Mouse (Mus musculus) embryo, embryonic 10 days (tissue): ENCODE results near the gene Gdpgp1.
A peak's percentile ranks its signal among the peaks of the same experiment; 100 is the strongest.

Experiments
- DNase-seq: peaks from one replicate; pipeline ENCODE4 v3.0.0-alpha.2; 2015; ENCODE audit warnings: low spot score

Gdpgp1 gene

GRCm38 (mm10) chr7:80199851-80200587 is 32.6 kb upstream of the Gdpgp1 start:
- no peak for DNase-seq

GRCm38 (mm10) chr7:80200588-80200945 is 32.1 kb upstream of the Gdpgp1 start:
- no peak for DNase-seq

- DNase-seq: no peak
Observed at GRCm38 (mm10) chr7:80200963-80201539, 31.6 kb upstream of the Gdpgp1 start.

DNA sequence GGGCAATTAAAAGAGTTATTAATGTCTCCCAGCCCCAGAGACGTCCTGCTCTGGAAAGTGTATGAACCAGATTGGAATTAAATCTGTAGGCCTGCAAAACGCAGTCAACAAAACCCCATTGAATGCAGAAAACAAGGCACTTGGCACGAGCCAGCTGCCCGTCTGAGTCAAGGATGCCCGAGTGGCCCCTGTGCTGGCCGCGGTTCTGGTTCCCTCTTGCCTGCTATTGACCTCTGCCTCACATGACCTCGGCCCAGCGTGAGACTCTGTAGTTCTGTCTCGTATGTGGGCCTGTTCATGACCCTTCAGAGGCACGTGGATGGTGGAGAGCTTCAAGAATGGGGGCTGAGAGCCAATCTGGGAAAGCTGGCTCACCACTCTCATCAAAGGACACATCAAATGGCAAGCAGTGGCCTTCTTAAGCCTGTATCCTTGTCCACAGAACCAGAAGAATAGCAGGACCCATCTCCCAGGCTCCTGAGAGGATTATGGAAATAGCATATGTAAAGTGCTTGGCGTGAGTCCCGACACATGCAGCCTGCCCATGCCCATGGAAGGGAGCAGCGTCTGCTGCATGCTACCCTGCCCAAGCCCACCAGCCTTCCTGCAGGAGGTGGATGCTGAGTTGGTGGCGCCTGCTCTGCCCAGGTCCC is 30.7 kb upstream of the Gdpgp1 start:
- no peak for DNase-seq

- no peak for DNase-seq
Observed at GRCm38 (mm10) chr7:80202961-80203360, 29.7 kb upstream of the Gdpgp1 start.

GRCm38 (mm10) chr7:80203638-80204096 is 29.0 kb upstream of the Gdpgp1 start:
- DNase-seq: no peak

DNA sequence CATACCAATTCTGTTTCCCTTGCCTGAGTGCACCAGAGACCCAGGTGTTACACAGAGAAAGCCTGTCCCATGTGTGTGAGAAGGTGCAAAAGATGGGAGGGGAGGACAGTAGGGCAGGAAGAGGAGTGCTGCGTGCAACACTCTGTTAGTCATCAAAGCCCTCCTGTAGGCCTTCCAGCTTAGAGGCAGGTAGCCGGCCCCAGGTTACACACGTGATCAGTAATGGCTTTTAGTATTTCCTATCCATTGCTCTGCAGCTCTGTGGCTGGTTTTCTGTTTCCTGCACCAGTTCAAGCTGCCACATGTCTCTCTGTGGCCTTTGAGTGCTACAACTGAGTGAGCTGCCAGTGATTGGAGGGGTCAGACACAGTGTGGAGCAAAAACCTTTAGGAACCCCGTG is 28.3 kb upstream of the Gdpgp1 start:
- no peak for DNase-seq

GRCm38 (mm10) chr7:80204961-80205360 is 27.7 kb upstream of the Gdpgp1 start:
- DNase-seq: no peak

DNA sequence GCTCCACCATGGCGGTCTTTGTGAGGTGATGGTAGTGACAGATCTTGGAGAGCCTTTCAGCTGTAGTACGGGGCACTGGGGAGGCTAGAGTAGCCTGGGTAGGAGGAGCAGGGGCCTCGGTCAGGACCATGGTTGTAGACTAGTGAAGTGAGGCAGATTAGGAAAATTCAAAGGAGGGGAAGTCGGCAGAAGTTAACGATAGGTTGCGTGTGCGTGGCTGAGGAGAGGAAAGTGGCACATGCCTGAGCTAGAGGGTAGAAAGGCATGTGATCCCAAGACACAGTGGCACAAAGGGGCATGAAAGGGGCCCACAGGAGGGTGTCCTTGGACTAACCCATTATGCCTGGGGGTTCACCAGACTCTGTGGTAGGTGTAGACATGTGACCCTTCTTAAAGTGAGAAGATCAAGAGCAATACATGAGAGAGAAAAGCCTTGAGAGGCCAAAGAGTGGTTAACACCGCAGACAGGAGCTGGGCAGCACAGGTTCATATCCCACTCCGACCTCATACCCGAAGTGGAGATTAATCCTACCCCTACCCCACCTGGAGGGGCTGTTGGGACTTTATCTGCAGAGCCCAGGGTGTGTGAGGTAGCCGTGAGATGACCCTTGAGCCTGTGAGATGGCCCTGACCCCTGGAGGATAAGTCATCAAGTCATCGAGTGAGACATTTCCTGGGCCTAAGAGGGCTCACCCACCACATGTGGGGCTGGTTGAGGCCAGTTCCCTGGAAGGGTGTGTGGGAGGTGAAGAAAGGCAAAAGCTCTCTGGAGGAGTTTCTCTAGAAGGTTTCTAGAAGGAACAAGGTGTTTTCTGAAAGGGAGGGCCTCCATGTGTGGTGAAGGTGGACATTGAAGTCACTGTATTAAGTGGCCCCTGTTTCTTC is 26.7 kb upstream of the Gdpgp1 start:
- DNase-seq: no peak

DNA sequence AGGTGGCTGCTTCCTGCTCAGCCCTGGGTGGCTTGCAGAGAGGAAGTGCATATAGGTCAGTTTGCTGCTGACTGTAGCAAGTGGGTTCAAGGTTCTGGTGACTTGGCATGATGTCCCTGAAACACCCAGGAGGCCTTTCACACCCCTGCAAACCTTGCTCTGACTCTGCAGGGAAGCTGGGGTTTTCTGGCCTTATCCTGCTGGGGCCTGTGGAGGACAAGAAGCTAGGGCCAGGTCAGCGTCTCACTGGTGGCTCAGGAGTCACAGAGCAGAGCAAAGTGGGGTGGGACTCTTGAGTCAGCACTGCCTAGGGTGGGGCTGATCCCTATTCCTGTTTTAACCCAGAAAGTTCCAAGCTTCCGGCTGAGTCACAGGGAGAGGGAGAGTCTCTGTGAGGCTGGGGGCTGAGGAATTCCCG is 25.3 kb upstream of the Gdpgp1 start:
- no peak for DNase-seq

DNA sequence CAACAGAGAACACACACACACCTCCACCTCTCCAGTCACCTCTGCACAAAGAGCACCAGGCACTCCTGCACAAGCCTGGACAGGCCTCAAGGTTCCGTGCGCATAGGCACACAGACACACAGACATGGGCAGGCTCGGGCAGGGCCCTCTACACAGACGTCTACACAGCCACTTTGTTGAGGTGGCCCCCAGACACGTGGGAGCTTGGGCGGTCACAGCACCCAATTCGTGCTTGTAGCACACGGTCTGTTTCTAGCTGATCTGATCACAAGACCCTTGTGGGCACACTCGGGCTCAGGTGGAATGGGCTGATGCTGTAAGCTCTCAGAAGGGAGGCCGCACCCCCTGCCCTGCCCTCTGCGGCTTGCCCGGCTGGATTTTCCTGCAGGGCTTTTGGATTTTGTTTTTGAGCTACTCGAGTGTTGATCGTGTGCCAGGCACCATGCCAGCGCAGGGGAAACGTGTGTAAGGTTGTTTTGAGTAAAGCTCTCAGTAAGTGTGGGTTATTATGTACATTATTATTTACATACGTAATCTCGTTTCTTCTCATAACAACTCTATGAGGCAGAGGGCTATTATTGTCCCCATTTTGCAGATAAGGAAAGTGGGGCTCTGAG is 24.5 kb upstream of the Gdpgp1 start:
- no peak for DNase-seq

DNA sequence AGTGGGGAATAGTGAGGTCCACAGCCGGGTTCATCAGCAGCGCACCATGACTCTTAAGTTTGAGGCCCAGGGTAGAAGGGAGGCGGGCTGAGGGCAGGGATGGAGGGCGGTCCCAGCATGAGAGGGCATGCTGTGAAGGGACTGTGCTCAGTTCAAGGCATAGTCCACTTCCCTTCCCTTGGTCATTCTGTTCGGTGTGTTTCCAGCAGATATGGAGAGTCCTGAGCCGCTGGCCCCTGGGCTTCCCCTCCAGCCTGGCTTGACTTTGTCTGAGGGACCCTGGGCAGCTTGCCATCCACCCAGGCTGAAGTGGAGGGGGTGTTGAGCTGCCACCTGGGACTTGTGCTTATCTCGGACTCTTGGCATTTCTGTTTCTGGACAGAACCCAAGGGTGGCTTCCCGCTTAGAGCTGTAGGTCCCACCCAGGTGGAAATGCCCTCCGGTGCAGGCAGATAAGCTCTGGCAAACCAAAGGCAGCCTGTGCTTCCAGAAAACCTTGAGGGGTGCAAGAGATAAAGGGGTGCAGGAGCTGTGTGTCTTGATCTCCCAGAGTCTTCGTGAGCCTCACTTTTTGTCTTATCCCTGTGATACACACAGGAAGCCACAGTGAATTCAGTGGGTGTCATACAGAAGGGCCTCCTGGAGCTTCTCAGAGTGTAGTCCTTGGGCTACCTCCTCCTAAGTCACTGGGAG is 23.8 kb upstream of the Gdpgp1 start:
- no peak for DNase-seq

DNA sequence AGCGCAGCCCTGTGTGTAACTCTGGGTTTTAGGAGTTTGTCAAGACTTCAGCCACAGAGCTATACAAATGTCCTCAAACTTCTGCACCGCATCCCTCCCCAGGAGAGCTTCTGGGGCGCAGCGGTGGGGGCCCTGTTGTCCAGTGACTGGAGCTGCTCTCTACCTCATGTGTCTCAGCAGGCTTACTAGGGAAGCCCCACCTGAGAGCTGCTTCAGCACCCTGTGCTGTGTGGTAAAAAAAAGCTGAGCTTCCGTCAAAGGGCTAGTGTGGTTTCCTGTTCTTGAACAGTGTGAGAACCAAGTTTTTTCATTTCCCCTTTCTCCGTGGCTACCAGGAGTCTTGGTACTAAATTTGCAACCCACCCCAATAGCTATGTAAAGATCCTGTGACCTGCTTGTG is 23.0 kb upstream of the Gdpgp1 start:
- no peak for DNase-seq

- DNase-seq: no peak
Observed at GRCm38 (mm10) chr7:80210982-80211381, 21.7 kb upstream of the Gdpgp1 start.

DNA sequence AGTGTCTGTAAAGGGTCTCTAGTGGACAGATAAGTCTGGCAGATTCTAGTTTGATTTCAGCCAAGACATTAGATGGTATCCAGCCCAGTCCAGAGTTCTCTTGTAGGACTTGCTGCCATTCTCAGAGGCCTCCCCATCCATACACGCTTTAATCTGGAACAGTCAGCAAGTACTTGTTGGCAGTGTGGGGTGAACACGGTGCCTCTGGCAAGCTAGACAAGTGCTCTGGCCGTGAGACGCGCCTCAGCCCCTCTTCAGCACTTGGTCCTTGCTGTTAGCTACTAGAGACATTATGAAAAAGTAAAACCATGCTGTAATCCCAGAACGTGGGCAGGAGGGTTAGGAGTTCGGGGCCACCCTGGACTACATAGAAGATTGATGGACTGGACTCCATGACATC is 19.1 kb upstream of the Gdpgp1 start:
- DNase-seq: no peak

GRCm38 (mm10) chr7:80214459-80214858 is 18.2 kb upstream of the Gdpgp1 start:
- DNase-seq: no peak

GRCm38 (mm10) chr7:80215398-80215797 is 17.3 kb upstream of the Gdpgp1 start:
- peak; percentile 85 for DNase-seq

- DNase-seq: no peak
Observed at GRCm38 (mm10) chr7:80216566-80216965, 16.1 kb upstream of the Gdpgp1 start.

GRCm38 (mm10) chr7:80218666-80219065 is 14.0 kb upstream of the Gdpgp1 start:
- DNase-seq: no peak

GRCm38 (mm10) chr7:80220237-80220797 is 12.3 kb upstream of the Gdpgp1 start:
- no peak for DNase-seq

DNA sequence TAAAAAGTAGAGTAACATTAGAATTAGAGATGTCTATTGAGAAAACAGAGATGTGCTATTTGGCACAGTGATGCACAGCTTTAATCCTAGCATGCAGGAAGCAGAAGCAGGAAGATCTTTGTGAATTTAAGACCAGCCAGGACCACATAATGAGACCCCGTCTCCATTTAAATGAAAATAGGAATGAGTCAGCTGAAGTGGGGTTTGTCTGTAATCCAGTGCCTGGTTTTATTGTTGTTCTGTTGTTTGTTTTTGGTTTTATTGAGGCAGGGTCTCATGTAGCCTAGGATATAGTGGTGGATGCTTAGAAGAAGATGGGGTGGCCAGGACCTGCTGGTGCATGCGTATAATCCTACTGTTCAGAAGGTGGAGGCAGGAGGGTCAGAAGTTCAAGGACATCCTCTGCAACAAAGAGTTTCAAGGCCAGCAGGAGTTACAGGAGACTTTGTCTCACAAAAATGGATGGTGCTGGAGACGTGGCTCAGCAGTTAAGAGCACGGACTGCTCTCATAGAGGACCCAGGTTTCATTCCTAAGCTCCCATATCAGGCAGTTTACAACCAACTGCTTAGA is 11.4 kb upstream of the Gdpgp1 start:
- no peak for DNase-seq
